Mouse (Mus musculus) myocyte (in vitro differentiated cells): Measurements from ENCODE around the gene Ern1.

Source experiments
- E2F4 ChIP-seq: IDR thresholded peaks from one replicate; pipeline ENCODE4 v1.6.1; 2011; ENCODE audit warnings: mild to moderate bottlenecking, control low read depth, moderate library complexity; ENCODE audit not compliant: insufficient read depth
- MAX ChIP-seq: IDR thresholded peaks from one replicate; pipeline ENCODE4 v1.6.1; 2011; ENCODE audit warnings: low read depth, mild to moderate bottlenecking, control low read depth
- MYOD1 ChIP-seq, 3 experiments: IDR thresholded peaks; one replicate each; pipeline ENCODE4 v1.6.1; 2011; ENCODE audit warnings: control low read depth in 2 of 3, low read depth in 2 of 3, mild to moderate bottlenecking in 2 of 3, moderate library complexity in 1 of 3; ENCODE audit not compliant: insufficient read length in 2 of 3, control insufficient read depth in 1 of 3
- POLR2A ChIP-seq: IDR thresholded peaks from one replicate; pipeline ENCODE4 v1.6.1; 2011; ENCODE audit warnings: low read depth, mild to moderate bottlenecking, control low read depth, moderate library complexity; ENCODE audit not compliant: insufficient read length
- POLR2AphosphoS2 ChIP-seq: IDR thresholded peaks from one replicate; pipeline ENCODE4 v1.6.1; 2011; ENCODE audit warnings: low read depth, control low read depth; ENCODE audit not compliant: insufficient read length
- TCF12 ChIP-seq: IDR thresholded peaks from one replicate; pipeline ENCODE4 v1.6.1; 2011; ENCODE audit warnings: mild to moderate bottlenecking, control low read depth; ENCODE audit not compliant: poor library complexity, insufficient read depth, severe bottlenecking
- USF1 ChIP-seq: IDR thresholded peaks from one replicate; pipeline ENCODE4 v1.6.1; 2011; ENCODE audit warnings: low read depth, mild to moderate bottlenecking, control low read depth, moderate library complexity

- TF ChIP-seq POLR2A (no peak), MAX (no peak), POLR2AphosphoS2 (no peak), TCF12 (no peak), E2F4 (no peak), USF1 (no peak), MYOD1 (IDR thresholded peaks at IDR 0.05; ENCODE audit: control insufficient read depth in 1 of 3, insufficient read length in 2 of 3, low read depth in 2 of 3) (no peak)
These were observed 34.9 kb upstream of the Ern1 start for GRCm38 (mm10) chr11:106522538-106522937.
